Mouse (Mus musculus) hindbrain, embryonic 16.5 days (tissue): ENCODE results near the gene Hdhd5. TPM values are rescaled to one million over a fixed set of nuclear protein-coding genes. Genes with fewer than 3 reads are reported as not detected.

Source experiments
- ATAC-seq: fragments of 200-750 bp; cut with Nextera tagmentation; 2 replicates; pipeline ENCODE4 v1.8.0; 2017; ENCODE audit warnings: moderate TSS enrichment, moderate library complexity
- H3K27ac ChIP-seq: fragments of 300-500 bp; sonication (generic); 2 replicates; pipeline ENCODE4 v1.5.1; 2014; ENCODE audit warnings: low read depth, mild to moderate bottlenecking, control low read depth, low read length, moderate library complexity
- H3K27me3 ChIP-seq: fragments of 300-500 bp; sonication (generic); replicated peaks from 2 replicates; pipeline ENCODE4 v1.6.1; 2014; ENCODE audit warnings: low read length; ENCODE audit not compliant: control insufficient read depth, insufficient read depth
- H3K36me3 ChIP-seq: fragments of 300-500 bp; sonication (generic); 2 replicates; pipeline ENCODE4 v1.6.1; 2014; ENCODE audit warnings: mild to moderate bottlenecking, low read length, moderate library complexity, mixed read lengths; ENCODE audit not compliant: control insufficient read depth, insufficient read depth
- H3K4me1 ChIP-seq: fragments of 300-500 bp; sonication (generic); 2 replicates; pipeline ENCODE4 v1.6.1; 2014; ENCODE audit warnings: low read depth, low read length; ENCODE audit not compliant: control insufficient read depth, insufficient read depth
- H3K4me2 ChIP-seq: fragments of 300-500 bp; sonication (generic); 2 replicates; pipeline ENCODE4 v1.6.1; 2014; ENCODE audit warnings: mild to moderate bottlenecking, low read length, control low read depth, moderate library complexity
- H3K4me3 ChIP-seq: fragments of 300-500 bp; sonication (generic); 2 replicates; pipeline ENCODE4 v1.5.1; 2014; ENCODE audit warnings: mild to moderate bottlenecking, low read length, control low read depth, moderate library complexity
- H3K9ac ChIP-seq: fragments of 300-500 bp; sonication (generic); 2 replicates; pipeline ENCODE4 v1.6.1; 2014; ENCODE audit warnings: low read depth, mild to moderate bottlenecking, control low read depth, low read length, moderate library complexity
- H3K9me3 ChIP-seq: fragments of 300-500 bp; sonication (generic); 2 replicates; pipeline ENCODE4 v1.6.1; 2014; ENCODE audit warnings: mild to moderate bottlenecking, low read length, moderate library complexity; ENCODE audit not compliant: control insufficient read depth
- WGBS: fragments of 180-500 bp; shearing (Covaris S2); extraction: QIAGEN DNeasy Blood & Tissue Kit; methylation state at CpG from one replicate; pipeline ENCODE4 v1.1.7; 2014; 5-methylcytosine and 5-hydroxymethylcytosine counted together
- polyA plus RNA-seq: library from polyadenylated mRNA; unstranded; fragments of >200 nt; fragmentation: Nextera tagmentation; extraction: Ambion mirVana; gene quantifications from 2 replicates; pipeline ENCODE4 v1.2.1, GENCODE M21; 2015

Hdhd5 gene
- polyA plus RNA-seq, 1 experiment from 2014 or later = 16.6 TPM

GRCm38 (mm10) chr6:120556641-120557040, 25.5 kb upstream of the Hdhd5 start:
- ATAC-seq = no peak
- Histone ChIP-seq H3K9ac (no peak overlapping the region), H3K4me2 (no peak overlapping the region), H3K4me1 (no peaks in the 10 kb centered on the region), H3K27me3 (no peaks in the 10 kb centered on the region), H3K9me3 (no peaks in the 10 kb centered on the region), H3K36me3 (no peaks in the 10 kb centered on the region), H3K4me3 (no peak overlapping the region), H3K27ac (no peak overlapping the region)
- 88% methylated on average over 8 of the region's 8 CpGs for WGBS

- Histone ChIP-seq H3K27ac (no peak overlapping the region), H3K9ac (no peak overlapping the region), H3K4me1 (no peaks in the 10 kb centered on the region), H3K36me3 (no peaks in the 10 kb centered on the region), H3K4me3 (no peak overlapping the region), H3K4me2 (no peak overlapping the region), H3K27me3 (no peaks in the 10 kb centered on the region), H3K9me3 (no peaks in the 10 kb centered on the region)
- ATAC-seq = no peak
- WGBS = 85% methylated on average over 6 of the region's 6 CpGs
Measured at GRCm38 (mm10) chr6:120555983-120556567, 25.0 kb upstream of the Hdhd5 start.

DNA sequence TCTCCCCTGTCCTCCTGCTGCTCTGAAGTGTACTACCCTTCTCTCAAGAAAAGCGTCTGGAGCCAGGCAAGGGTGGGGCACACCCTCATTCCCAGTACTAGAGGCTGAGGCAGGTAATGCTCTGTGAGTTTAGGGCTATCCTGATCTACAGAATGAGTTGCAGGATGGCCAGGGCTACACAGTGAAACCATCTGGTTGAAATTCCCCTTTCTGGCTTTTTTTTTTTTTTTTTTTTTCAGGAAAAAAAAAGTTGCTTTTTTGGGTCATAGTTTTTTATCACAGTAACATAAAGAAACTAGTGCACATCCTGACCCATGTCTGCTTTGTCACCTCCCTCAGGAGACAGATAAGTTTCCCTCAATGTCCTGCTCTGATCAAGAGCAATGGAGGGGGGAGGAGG, 24.0 kb upstream of the Hdhd5 start:
- H3K27me3 ChIP-seq = no peaks in the 10 kb centered on the region
- ATAC-seq = no peak
- H3K4me1 ChIP-seq = peaks cover 4% of the 10 kb centered on the region; the same call in 1 of the 2 replicates
- no peak overlapping the region for H3K27ac ChIP-seq
- H3K36me3 ChIP-seq = no peaks in the 10 kb centered on the region
- H3K4me3 ChIP-seq = no peak overlapping the region
- H3K9me3 ChIP-seq = no peaks in the 10 kb centered on the region
- H3K4me2 ChIP-seq = no peak overlapping the region
- no peak overlapping the region for H3K9ac ChIP-seq
- 50% methylated on average over 1 of the region's 1 CpGs for WGBS

GRCm38 (mm10) chr6:120550173-120550572, 19.1 kb upstream of the Hdhd5 start:
- Histone ChIP-seq H3K4me1 (peaks cover 6% of the 10 kb centered on the region; the same call in 1 of the 2 replicates), H3K4me3 (no peak overlapping the region), H3K36me3 (no peaks in the 10 kb centered on the region), H3K27ac (no peak overlapping the region), H3K4me2 (no peak overlapping the region), H3K9me3 (no peaks in the 10 kb centered on the region), H3K27me3 (no peaks in the 10 kb centered on the region), H3K9ac (no peak overlapping the region)
- ATAC-seq = no peak
- WGBS = 5% methylated on average over 2 of the region's 2 CpGs

DNA sequence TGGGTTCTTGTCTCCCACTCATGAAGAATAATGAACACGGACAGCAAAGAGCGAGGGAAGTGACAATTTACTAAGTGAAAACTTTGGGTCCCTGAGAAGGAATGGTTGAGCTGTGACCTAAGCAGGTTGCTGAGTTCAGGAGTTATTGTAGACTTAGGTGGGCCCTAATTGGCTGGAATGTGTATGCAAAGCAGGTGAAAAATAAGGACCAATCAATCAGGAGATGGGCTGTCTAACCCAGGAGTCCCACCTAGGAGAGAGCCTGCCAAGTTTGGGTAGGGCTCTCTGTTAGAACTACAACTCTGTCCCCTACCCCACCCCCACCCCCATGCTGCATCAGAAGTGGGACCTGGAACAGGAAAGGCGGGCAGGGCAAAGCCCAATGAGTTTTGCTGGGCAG, 17.5 kb upstream of the Hdhd5 start:
- no peak overlapping the region for H3K4me2 ChIP-seq
- no peaks in the 10 kb centered on the region for H3K9me3 ChIP-seq
- WGBS = 91% methylated on average over 3 of the region's 3 CpGs
- no peak for ATAC-seq
- H3K27ac ChIP-seq = no peak overlapping the region
- no peaks in the 10 kb centered on the region for H3K27me3 ChIP-seq
- no peaks in the 10 kb centered on the region for H3K36me3 ChIP-seq
- H3K9ac ChIP-seq = no peak overlapping the region
- H3K4me3 ChIP-seq = no peak overlapping the region
- peaks cover 6% of the 10 kb centered on the region; the same call in 1 of the 2 replicates for H3K4me1 ChIP-seq

DNA sequence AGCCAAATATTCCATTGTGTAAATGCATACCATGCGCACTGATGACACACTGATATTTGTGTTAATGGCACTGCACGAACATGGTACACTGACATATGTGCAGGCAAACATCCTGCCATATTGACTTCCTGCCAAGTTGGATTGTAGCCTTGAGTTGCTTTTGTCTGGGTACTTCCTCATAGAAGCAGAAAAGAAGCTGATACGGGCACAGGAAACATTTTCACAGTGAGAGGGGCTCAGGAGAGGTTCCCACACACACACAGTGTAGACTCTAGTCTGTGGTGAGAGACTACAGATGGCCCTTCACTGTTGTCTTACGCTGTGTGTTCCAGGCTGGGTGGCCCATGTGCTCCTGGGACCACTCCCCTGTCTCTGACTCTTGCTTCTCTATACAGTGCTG, 15.9 kb upstream of the Hdhd5 start:
- 67% methylated on average over 4 of the region's 4 CpGs for WGBS
- H3K27me3 ChIP-seq = no peaks in the 10 kb centered on the region

DNA sequence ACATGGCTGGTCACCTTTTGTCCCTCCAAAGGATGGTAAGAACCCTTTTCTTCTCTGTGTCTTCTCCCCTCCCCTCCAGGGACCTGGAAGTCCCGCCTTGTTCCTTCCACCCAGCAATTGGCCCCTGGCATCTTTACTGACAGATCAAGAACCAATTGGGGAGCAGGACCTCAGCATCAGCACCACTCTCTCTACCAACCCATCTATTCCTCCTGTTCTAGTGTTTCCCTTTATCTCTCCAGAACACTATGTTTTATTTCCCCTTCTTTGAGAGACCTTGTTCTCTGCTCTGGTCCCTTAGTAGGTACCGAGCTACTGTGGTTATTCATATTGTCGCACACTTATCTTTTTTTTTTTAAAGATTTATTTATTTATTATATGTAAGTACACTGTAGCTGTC, 15.2 kb upstream of the Hdhd5 start:
- no peak overlapping the region for H3K9ac ChIP-seq
- no peak for ATAC-seq
- H3K27me3 ChIP-seq = no peaks in the 10 kb centered on the region
- H3K4me1 ChIP-seq = peaks cover 6% of the 10 kb centered on the region; the same call in 1 of the 2 replicates
- H3K4me2 ChIP-seq = no peak overlapping the region
- H3K36me3 ChIP-seq = no peaks in the 10 kb centered on the region
- WGBS = 93% methylated on average over 3 of the region's 3 CpGs
- no peak overlapping the region for H3K27ac ChIP-seq
- H3K9me3 ChIP-seq = no peaks in the 10 kb centered on the region
- no peak overlapping the region for H3K4me3 ChIP-seq

More for the DNA sequence above, 15.9 kb upstream of the Hdhd5 start:
- no peak for ATAC-seq
- Histone ChIP-seq H3K9me3 (no peaks in the 10 kb centered on the region), H3K4me3 (no peak overlapping the region), H3K4me2 (no peak overlapping the region), H3K27ac (no peak overlapping the region), H3K9ac (no peak overlapping the region), H3K36me3 (no peaks in the 10 kb centered on the region), H3K4me1 (peaks cover 6% of the 10 kb centered on the region; the same call in 1 of the 2 replicates)

DNA sequence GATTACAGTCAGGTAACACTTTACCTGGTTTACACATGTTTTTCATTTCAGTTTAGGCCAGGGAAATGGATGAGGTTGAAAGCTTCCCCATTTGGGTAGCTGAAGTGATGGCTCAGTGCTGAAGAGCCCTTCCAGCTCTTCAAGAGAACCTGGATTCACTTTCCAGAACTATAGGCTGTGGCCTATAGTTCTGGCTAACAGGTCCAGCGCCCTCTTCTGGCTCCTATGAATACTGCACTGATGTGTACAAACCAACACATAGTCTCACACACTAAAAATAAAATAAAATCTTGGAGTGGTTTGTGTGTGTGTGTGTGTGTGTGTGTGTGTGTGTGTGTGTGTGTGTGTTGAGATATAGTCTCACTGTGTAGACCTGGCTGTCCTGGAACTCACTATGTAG, 10.9 kb upstream of the Hdhd5 start:
- no peaks in the 10 kb centered on the region for H3K36me3 ChIP-seq

DNA sequence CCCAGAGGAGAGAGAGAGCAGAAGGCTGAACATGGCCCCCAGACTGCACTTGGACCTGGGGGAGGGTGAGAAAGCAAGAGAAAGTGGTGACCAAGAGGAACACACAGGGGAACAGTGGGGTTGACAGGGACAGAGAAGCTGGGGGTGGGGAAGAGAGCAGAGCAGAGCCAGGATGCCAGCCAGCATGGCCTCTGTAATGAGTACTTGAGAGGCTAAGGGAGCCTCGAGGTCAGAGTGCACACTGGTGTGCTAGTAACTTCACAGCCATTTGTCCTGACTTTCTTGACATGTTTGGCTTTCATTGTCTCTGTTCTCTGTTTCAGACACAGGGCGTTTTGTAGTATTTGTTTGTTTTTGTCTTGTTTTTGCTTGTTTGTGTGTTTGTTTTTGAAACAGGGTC, 10.3 kb upstream of the Hdhd5 start:
- no peaks in the 10 kb centered on the region for H3K36me3 ChIP-seq
- no peaks in the 10 kb centered on the region for H3K27me3 ChIP-seq
- no peak overlapping the region for H3K4me2 ChIP-seq
- peaks cover 6% of the 10 kb centered on the region for H3K4me1 ChIP-seq
- no peak overlapping the region for H3K9ac ChIP-seq
- WGBS = 35% methylated on average over 2 of the region's 2 CpGs
- ATAC-seq = no peak
- no peak overlapping the region for H3K4me3 ChIP-seq
- H3K27ac ChIP-seq = no peak overlapping the region
- H3K9me3 ChIP-seq = no peaks in the 10 kb centered on the region

More for the DNA sequence above, 10.9 kb upstream of the Hdhd5 start:
- H3K9me3 ChIP-seq = no peaks in the 10 kb centered on the region
- peaks cover 6% of the 10 kb centered on the region for H3K4me1 ChIP-seq
- no peak overlapping the region for H3K4me2 ChIP-seq
- no peak overlapping the region for H3K4me3 ChIP-seq
- no peak for ATAC-seq
- 31% methylated on average over 1 of the region's 1 CpGs for WGBS
- no peaks in the 10 kb centered on the region for H3K27me3 ChIP-seq
- H3K27ac ChIP-seq = no peak overlapping the region
- H3K9ac ChIP-seq = no peak overlapping the region
